Mouse (Mus musculus) liver, postnatal 0 days (tissue): ENCODE results near the gene Topors.

ENCODE experiments used
- CTCF ChIP-seq: sonication (generic); IDR thresholded peaks from 2 replicates; pipeline ENCODE4 v1.5.1; 2016; ENCODE audit warnings: antibody characterized with exemption, low read depth
- EP300 ChIP-seq: IDR thresholded peaks from 2 replicates; pipeline ENCODE4 v1.6.1; 2016; ENCODE audit warnings: antibody characterized with exemption, low read depth, mild to moderate bottlenecking

DNA sequence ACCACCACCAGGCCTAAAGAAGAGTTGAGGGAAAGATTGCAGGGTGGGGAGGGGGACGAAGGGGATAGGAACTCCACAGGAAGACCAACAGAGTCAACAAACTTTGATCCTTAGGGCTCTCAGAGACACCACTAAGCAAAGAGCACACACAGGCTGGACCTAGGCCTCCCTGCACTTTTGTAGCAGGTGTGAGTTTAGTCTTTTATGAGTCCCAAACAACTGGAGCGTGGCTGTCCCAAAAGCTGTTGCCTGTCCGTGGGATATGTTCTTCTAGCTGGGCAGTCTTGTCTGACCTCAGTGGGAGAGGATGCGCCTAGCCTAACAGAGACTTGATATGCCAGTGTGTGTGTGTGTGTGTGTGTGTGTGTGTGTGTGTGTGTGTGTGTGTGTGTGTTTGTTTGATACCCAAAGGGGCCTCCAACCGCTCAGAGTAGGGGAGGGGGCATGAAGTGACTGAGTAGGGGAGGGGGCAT lies 29.3 kb downstream of the Topors start:
- TF ChIP-seq EP300, result no peak
- TF ChIP-seq CTCF, result no peak
